Mouse (Mus musculus): ENCODE results near the gene Apobec4. TPM values are rescaled to one million over a fixed set of nuclear protein-coding genes. Genes with fewer than 3 reads are reported as not detected.

Gene Apobec4
- polyA plus RNA-seq, 1 experiment from 2014 or later, result not detected

DNA sequence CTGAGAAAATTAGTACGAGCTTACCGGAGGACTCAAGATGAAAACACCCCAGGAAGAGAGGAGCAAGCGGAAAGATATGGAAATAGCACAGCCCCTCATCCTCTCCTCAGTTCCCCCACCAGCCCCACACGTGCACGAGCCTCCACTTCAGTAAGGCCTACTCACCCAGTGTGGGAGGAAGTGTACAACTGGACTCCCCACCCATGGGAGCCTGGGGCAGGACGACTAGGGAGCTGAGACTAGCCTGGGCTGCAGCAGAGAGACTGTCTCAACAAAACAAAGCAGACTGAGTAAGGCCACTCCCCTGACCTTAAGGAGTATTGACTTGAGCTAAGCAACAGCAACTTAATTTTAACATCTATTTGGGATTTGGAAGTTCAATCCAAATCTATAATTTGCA, 32.2 kb upstream of the Apobec4 start:
- no peak overlapping the region for H3K27ac ChIP-seq (replicated peaks; ENCODE audit: low read depth, low read length)
- H3K27me3 ChIP-seq (ENCODE audit: control insufficient read depth, insufficient read depth, low read length), result no peaks in the 10 kb centered on the region
- H3K4me1 ChIP-seq (ENCODE audit: control insufficient read depth, insufficient read depth, low read length), result no peaks in the 10 kb centered on the region
- WGBS, result 65% methylated on average over 6 of the region's 6 CpGs
- ATAC-seq (ENCODE audit: low FRiP score, low TSS enrichment) (no peak), DNase-seq (no peak)
- no peak overlapping the region for H3K4me2 ChIP-seq (ENCODE audit: low read length)
- no peaks in the 10 kb centered on the region for H3K36me3 ChIP-seq (ENCODE audit: control insufficient read depth, insufficient read depth, low read length)
- no peaks in the 10 kb centered on the region for H3K9me3 ChIP-seq (ENCODE audit: control insufficient read depth, low read length)
- H3K4me3 ChIP-seq (replicated peaks; ENCODE audit: low read depth, low read length), result no peak overlapping the region
- H3K9ac ChIP-seq (replicated peaks; ENCODE audit: low read length), result no peak overlapping the region

DNA sequence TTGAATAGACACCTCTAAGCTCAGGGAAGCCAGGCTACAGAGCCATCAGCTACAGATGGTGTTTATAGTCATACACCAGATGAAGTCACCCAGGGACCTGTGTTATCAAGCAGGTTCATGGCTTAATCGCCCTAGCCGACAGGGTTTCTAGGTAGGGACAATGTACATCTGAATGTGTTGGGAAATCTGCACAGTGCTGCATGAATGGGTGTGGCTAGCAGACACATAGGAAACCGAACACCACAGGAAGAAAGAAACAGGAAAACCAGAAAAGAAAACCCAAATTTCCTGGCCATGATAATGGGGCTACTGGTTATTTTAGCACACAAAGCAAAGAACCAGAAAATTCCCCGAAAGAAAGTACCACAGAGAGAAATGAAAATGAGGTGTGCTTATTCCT, 29.4 kb upstream of the Apobec4 start:
- 91% methylated on average over 4 of the region's 4 CpGs for WGBS
- DNase-seq (no peak), ATAC-seq (ENCODE audit: low FRiP score, low TSS enrichment) (no peak)
- no peak overlapping the region for H3K27ac ChIP-seq (replicated peaks; ENCODE audit: low read depth, low read length)
- no peaks in the 10 kb centered on the region for H3K4me1 ChIP-seq (ENCODE audit: control insufficient read depth, insufficient read depth, low read length)
- H3K9ac ChIP-seq (replicated peaks; ENCODE audit: low read length), result no peak overlapping the region
- no peaks in the 10 kb centered on the region for H3K27me3 ChIP-seq (ENCODE audit: control insufficient read depth, insufficient read depth, low read length)
- no peak overlapping the region for H3K4me2 ChIP-seq (ENCODE audit: low read length)
- no peaks in the 10 kb centered on the region for H3K36me3 ChIP-seq (ENCODE audit: control insufficient read depth, insufficient read depth, low read length)
- H3K9me3 ChIP-seq (ENCODE audit: control insufficient read depth, low read length), result no peaks in the 10 kb centered on the region
- no peak overlapping the region for H3K4me3 ChIP-seq (replicated peaks; ENCODE audit: low read depth, low read length)

DNA sequence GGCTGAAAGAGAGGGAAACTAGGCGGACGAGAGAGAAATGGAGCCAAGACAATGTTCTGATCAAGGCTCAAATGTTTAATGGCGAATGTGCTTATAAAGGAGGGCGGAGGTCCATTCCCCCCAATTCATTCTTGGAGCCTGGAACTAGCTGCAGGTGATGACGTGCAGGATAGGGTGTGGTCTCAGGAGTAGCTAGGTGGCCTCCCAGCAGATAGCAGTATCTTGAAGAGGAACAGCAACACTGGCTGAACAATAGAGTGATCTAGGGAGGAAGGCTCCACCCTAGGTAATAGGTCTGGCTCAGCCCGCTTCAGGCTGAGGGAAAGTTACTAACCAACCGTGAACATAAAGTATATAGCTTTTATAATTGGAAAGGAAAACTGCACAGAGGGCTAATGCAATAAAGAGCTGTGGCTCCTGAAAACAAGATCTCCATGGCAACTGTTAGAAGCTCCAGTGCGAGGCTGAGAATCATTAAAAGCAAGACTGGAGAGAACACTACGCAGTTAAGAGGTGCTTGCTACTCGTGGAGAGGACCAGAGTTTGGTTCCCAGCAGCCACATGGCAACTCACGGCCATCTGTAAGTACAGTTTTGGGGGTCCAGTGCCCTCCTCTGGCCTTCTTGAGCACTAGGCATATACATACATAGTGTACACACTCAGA, 28.7 kb upstream of the Apobec4 start:
- ATAC-seq (ENCODE audit: low FRiP score, low TSS enrichment), result no peak
- no peaks in the 10 kb centered on the region for H3K36me3 ChIP-seq (ENCODE audit: control insufficient read depth, insufficient read depth, low read length)
- H3K27me3 ChIP-seq (ENCODE audit: control insufficient read depth, insufficient read depth, low read length), result no peaks in the 10 kb centered on the region
- H3K9me3 ChIP-seq (ENCODE audit: control insufficient read depth, low read length), result no peaks in the 10 kb centered on the region
- no peaks in the 10 kb centered on the region for H3K4me1 ChIP-seq (ENCODE audit: control insufficient read depth, insufficient read depth, low read length)
- DNase-seq, result no peak
- WGBS, result 86% methylated on average over 11 of the region's 11 CpGs
- no peak overlapping the region for H3K4me3 ChIP-seq (replicated peaks; ENCODE audit: low read depth, low read length)
- H3K27ac ChIP-seq (replicated peaks; ENCODE audit: low read depth, low read length), result no peak overlapping the region
- no peak overlapping the region for H3K9ac ChIP-seq (replicated peaks; ENCODE audit: low read length)
- no peak overlapping the region for H3K4me2 ChIP-seq (ENCODE audit: low read length)

DNA sequence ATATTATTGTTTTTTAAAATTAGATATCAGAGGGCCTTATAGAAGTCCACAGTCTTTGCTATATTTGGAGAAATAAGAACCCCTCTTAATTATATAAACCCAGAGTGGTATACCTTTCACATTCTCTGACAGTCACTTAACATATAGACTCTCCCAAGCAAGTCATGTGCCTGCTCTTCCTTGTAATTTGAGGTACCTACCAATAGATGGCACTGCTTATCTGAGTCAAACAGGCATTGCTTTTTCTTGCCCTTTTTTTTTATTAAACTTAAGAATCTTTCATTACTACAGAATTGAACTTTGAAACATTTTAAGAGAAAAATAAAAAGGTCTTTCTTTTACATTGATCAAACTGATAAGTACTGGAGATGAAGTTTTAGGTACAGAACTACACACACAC, 26.1 kb upstream of the Apobec4 start:
- no peak overlapping the region for H3K4me2 ChIP-seq (ENCODE audit: low read length)
- H3K27me3 ChIP-seq (ENCODE audit: control insufficient read depth, insufficient read depth, low read length), result no peaks in the 10 kb centered on the region
- ATAC-seq (ENCODE audit: low FRiP score, low TSS enrichment) (no peak), DNase-seq (no peak)
- H3K4me3 ChIP-seq (replicated peaks; ENCODE audit: low read depth, low read length), result no peak overlapping the region
- H3K4me1 ChIP-seq (ENCODE audit: control insufficient read depth, insufficient read depth, low read length), result no peaks in the 10 kb centered on the region
- no peaks in the 10 kb centered on the region for H3K36me3 ChIP-seq (ENCODE audit: control insufficient read depth, insufficient read depth, low read length)
- no peak overlapping the region for H3K27ac ChIP-seq (replicated peaks; ENCODE audit: low read depth, low read length)
- no peak overlapping the region for H3K9ac ChIP-seq (replicated peaks; ENCODE audit: low read length)
- no peaks in the 10 kb centered on the region for H3K9me3 ChIP-seq (ENCODE audit: control insufficient read depth, low read length)

DNA sequence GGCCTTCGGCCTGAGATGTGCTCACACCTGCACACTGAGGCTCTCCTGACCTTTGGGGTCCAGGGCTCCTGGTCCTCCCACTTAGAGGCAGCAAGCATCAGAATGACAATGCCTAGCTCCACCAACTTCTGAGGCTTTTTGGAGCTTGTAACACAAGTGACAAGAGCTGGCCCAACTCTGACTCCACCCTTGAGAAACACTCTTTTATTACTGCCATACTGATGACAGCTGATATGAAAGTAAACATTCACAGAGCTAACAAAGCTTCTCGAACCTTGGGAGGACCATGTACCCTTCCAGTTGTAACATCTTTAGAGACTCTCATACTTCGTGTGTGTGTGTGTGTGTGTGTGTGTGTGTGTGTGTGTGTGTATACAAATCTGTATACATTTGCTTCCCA, 24.3 kb upstream of the Apobec4 start:
- WGBS, result 87% methylated on average over 3 of the region's 3 CpGs
- H3K27me3 ChIP-seq (ENCODE audit: control insufficient read depth, insufficient read depth, low read length), result no peaks in the 10 kb centered on the region
- H3K4me3 ChIP-seq (replicated peaks; ENCODE audit: low read depth, low read length), result no peak overlapping the region
- no peak for ATAC-seq (ENCODE audit: low FRiP score, low TSS enrichment)
- no peaks in the 10 kb centered on the region for H3K36me3 ChIP-seq (ENCODE audit: control insufficient read depth, insufficient read depth, low read length)
- H3K27ac ChIP-seq (replicated peaks; ENCODE audit: low read depth, low read length), result no peak overlapping the region
- no peak overlapping the region for H3K9ac ChIP-seq (replicated peaks; ENCODE audit: low read length)
- H3K9me3 ChIP-seq (ENCODE audit: control insufficient read depth, low read length), result no peaks in the 10 kb centered on the region
- no peaks in the 10 kb centered on the region for H3K4me1 ChIP-seq (ENCODE audit: control insufficient read depth, insufficient read depth, low read length)
- DNase-seq, result no peak
- H3K4me2 ChIP-seq (ENCODE audit: low read length), result no peak overlapping the region

DNA sequence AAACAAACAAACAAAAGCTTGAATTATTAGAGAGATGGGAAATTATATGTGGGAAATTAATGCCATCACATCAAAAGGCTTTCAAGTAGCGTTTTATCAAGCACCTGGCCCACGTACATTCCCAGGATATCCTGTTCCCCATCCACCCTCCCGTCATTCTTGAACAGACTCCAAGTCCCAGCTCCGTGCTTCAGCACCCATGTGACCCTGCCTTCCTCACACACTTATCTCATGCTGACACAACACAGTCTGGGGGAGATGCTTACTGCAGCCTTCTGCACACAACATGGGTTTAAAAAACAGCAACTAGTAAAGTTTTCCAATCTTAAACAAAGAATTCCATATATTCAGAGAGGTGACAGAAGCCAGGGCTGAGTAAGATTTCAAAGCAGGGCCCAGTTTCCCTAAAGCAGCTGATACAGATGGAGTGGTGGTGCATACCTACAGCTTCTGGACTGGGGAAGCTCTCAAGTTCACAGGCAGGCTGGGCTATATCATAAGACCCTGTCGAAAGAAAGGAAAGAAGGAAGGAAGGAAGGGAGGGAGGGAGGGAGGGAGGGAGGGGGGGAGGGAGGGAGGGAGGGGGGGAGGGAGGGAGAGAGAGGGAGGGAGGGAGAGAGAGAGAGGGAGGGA, 22.6 kb upstream of the Apobec4 start:
- 79% methylated on average over 5 of the region's 5 CpGs for WGBS
- no peaks in the 10 kb centered on the region for H3K4me1 ChIP-seq (ENCODE audit: control insufficient read depth, insufficient read depth, low read length)
- no peak overlapping the region for H3K9ac ChIP-seq (replicated peaks; ENCODE audit: low read length)
- no peak for ATAC-seq (ENCODE audit: low FRiP score, low TSS enrichment)
- no peak overlapping the region for H3K4me2 ChIP-seq (ENCODE audit: low read length)
- no peaks in the 10 kb centered on the region for H3K27me3 ChIP-seq (ENCODE audit: control insufficient read depth, insufficient read depth, low read length)
- H3K36me3 ChIP-seq (ENCODE audit: control insufficient read depth, insufficient read depth, low read length), result no peaks in the 10 kb centered on the region
- no peak overlapping the region for H3K27ac ChIP-seq (replicated peaks; ENCODE audit: low read depth, low read length)
- no peaks in the 10 kb centered on the region for H3K9me3 ChIP-seq (ENCODE audit: control insufficient read depth, low read length)
- H3K4me3 ChIP-seq (replicated peaks; ENCODE audit: low read depth, low read length), result no peak overlapping the region
- no peak for DNase-seq

DNA sequence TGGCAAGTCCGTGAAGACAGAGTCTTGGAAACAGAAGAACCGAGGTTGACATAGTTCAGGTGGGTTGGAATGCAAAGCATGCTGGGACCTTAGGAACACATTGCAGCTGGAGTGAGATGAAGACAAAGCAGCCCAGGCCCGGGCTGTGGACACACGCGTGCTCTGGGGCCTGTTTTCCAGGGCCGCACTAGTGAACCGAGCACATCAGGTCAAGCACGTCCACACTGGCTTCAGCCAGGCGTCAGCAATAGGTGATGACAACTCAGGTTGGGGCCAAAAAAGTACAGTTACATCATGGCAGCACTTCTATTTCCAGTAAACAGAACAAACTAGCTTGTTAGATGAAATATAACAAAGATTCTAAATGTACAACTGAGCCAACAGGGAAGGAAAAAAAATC, 11.6 kb upstream of the Apobec4 start:
- no peak for DNase-seq

DNA sequence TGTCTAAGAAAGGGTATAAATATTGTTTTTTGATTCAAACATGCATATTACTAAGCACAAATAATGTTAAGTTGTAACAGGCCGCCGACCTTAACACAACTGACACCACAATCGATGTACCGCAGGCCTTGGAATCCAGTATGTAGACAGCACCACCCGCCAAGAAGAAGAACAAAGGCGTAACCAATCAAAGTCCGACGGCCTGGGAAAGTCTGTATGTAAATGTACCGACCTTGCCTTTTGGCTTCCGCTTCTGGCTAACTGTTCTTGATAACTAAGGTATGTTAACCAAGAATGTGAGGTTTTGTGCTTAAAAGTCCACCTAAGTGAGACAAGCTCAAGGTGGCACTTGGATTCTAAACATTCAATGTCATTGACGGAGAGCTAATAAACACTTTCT, 11.0 kb upstream of the Apobec4 start:
- 83% methylated on average over 11 of the region's 11 CpGs for WGBS
- H3K4me2 ChIP-seq (ENCODE audit: low read length), result no peak overlapping the region
- no peak overlapping the region for H3K4me3 ChIP-seq (replicated peaks; ENCODE audit: low read depth, low read length)
- DNase-seq, result no peak
- no peak overlapping the region for H3K27ac ChIP-seq (replicated peaks; ENCODE audit: low read depth, low read length)
- ATAC-seq (ENCODE audit: low FRiP score, low TSS enrichment), result no peak
- no peak overlapping the region for H3K9ac ChIP-seq (replicated peaks; ENCODE audit: low read length)
- no peaks in the 10 kb centered on the region for H3K27me3 ChIP-seq (ENCODE audit: control insufficient read depth, insufficient read depth, low read length)
- no peaks in the 10 kb centered on the region for H3K4me1 ChIP-seq (ENCODE audit: control insufficient read depth, insufficient read depth, low read length)
- H3K9me3 ChIP-seq (ENCODE audit: control insufficient read depth, low read length), result no peaks in the 10 kb centered on the region
- no peaks in the 10 kb centered on the region for H3K36me3 ChIP-seq (ENCODE audit: control insufficient read depth, insufficient read depth, low read length)

More for the DNA sequence above, 11.6 kb upstream of the Apobec4 start:
- no peak overlapping the region for H3K9ac ChIP-seq (replicated peaks; ENCODE audit: low read length)
- H3K9me3 ChIP-seq (ENCODE audit: control insufficient read depth, low read length), result no peaks in the 10 kb centered on the region
- no peaks in the 10 kb centered on the region for H3K36me3 ChIP-seq (ENCODE audit: control insufficient read depth, insufficient read depth, low read length)
- no peak overlapping the region for H3K4me3 ChIP-seq (replicated peaks; ENCODE audit: low read depth, low read length)
- H3K4me1 ChIP-seq (ENCODE audit: control insufficient read depth, insufficient read depth, low read length), result no peaks in the 10 kb centered on the region
- no peaks in the 10 kb centered on the region for H3K27me3 ChIP-seq (ENCODE audit: control insufficient read depth, insufficient read depth, low read length)
- no peak overlapping the region for H3K4me2 ChIP-seq (ENCODE audit: low read length)
- no peak overlapping the region for H3K27ac ChIP-seq (replicated peaks; ENCODE audit: low read depth, low read length)
- WGBS, result 95% methylated on average over 9 of the region's 9 CpGs
- ATAC-seq (ENCODE audit: low FRiP score, low TSS enrichment), result no peak

DNA sequence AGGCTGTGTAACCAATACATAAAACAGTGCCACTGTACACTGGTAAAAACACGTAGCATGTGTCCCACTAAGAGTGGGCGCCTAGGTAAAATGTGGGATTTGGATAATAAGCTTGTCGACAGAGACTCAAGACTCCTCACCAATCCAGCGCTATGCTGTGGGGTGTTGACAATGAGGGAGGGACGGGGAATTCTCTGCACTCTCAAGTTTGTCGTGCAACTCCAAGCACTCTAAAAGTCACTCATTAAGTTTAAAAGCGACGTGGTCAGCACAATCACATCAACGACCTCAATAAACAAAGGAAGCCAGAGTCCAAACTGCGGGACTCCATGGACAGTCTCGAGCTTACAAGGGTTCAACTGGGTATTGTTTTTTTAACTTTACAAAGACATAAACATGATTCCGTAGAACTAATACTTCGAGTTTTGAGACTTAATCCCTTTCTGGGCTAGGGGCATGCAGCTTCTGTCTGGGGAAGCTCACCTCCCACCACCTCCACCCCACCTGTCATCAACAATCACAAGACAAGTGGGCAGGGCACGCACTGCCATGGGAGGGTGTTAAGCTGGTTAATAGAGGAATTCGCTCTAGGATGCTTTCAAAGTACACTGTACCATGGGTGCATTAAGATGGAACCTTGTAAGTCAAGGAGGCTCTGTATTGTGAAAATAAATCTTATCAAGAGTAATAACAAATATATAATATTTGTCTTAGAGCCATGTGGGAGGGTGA, 7.1 kb upstream of the Apobec4 start:
- H3K4me3 ChIP-seq (replicated peaks; ENCODE audit: low read depth, low read length), result no peak overlapping the region
- no peak for ATAC-seq (ENCODE audit: low FRiP score, low TSS enrichment)
- 77% methylated on average over 15 of the region's 15 CpGs for WGBS

More for the DNA sequence above, 7.1 kb upstream of the Apobec4 start:
- Histone ChIP-seq H3K9ac (replicated peaks; ENCODE audit: low read length) (no peak overlapping the region), H3K4me1 (ENCODE audit: control insufficient read depth, insufficient read depth, low read length) (no peaks in the 10 kb centered on the region), H3K36me3 (ENCODE audit: control insufficient read depth, insufficient read depth, low read length) (no peaks in the 10 kb centered on the region), H3K4me2 (ENCODE audit: low read length) (no peak overlapping the region), H3K9me3 (ENCODE audit: control insufficient read depth, low read length) (no peaks in the 10 kb centered on the region), H3K27me3 (ENCODE audit: control insufficient read depth, insufficient read depth, low read length) (no peaks in the 10 kb centered on the region), H3K27ac (replicated peaks; ENCODE audit: low read depth, low read length) (no peak overlapping the region)
- DNase-seq, result no peak
